Mouse (Mus musculus) adrenal gland, postnatal 10 days (tissue): ENCODE data around the gene Dhx37. TPM values are rescaled to one million over a fixed set of nuclear protein-coding genes. Genes with fewer than 3 reads are reported as not detected.

Experiments
- DNase-seq: peaks from one replicate; pipeline ENCODE4 v3.0.0; 2021; ENCODE audit warnings: mixed read lengths
- total RNA-seq, 2 experiments: library from RNA; stranded (reverse); gene quantifications; 2 replicates each; pipeline ENCODE4 v1.2.3; 2021

Gene Dhx37
- total RNA-seq, 2 experiments from 2014 or later = 11.2 to 12.2 TPM

DNA sequence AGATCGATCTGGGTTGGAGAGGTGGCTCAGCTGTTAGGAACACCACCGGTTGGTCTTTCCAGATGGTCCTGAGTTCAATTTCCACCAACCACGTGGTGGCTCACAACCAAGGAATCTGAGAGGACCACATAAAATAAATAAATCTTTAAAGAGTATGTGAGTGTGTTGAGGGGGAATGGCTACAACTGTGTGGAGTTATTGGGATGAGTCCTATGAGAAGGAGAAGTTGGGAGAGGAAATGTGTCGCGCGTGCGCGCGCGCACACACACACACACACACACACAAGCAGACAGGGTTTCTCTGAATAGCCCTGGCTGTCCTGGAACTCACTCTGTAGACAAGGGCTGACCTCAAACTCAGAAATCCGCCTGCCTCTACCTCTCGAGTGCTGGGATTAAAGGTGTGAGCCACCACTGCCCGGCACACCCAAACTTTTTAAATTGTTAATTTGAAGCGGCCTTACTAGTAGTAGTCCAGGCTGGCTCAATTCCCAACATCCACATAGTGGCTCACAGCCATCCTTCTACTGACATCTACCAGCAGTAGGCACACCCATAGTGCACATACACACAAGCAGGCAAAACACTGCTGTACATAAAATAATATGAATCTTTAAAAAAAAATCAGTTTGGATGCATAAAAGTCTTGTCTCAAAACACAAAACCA, 25.9 kb downstream of the Dhx37 start:
- no peak for DNase-seq

DNA sequence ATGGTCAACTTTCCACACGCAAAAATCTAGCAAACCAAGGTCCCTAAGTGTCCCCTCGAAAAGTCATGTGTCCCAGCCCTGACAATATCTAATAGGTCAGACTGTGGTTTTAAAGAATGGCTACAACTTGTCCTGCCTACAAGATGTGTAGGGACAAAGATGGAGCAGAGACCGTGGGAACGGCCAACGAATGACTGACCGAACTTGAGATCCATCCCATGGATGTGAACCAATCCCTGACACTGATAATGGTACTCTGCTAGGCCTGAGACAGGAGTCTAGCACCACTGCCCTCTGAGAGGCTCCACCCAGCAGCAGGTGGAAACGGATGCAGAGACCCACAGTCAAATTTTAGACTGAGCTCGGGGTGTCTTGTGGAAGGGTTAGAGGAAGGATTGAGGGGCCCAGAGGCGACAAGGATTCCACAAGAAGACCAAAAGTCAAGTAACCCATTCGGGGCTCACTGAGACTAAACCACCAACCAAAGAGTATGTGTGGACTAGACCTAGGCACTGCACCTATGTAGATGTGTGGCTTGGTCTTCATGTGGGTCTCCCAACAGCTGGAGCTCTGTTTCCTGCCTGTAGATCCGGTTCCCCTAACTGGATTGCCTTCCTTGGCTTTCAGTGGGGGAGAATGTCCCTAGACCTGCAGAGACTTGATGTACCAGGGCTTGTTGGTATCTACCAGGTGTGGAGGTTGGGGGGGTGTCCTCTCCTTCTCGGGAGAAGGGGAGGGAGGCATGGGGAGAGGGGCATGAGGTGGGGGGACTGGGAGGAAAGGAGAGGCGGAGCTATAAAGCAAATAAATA, 26.7 kb downstream of the Dhx37 start:
- no peak for DNase-seq

GRCm38 (mm10) chr5:125406322-125407016, 27.5 kb downstream of the Dhx37 start:
- peak; percentile 65 for DNase-seq

DNA sequence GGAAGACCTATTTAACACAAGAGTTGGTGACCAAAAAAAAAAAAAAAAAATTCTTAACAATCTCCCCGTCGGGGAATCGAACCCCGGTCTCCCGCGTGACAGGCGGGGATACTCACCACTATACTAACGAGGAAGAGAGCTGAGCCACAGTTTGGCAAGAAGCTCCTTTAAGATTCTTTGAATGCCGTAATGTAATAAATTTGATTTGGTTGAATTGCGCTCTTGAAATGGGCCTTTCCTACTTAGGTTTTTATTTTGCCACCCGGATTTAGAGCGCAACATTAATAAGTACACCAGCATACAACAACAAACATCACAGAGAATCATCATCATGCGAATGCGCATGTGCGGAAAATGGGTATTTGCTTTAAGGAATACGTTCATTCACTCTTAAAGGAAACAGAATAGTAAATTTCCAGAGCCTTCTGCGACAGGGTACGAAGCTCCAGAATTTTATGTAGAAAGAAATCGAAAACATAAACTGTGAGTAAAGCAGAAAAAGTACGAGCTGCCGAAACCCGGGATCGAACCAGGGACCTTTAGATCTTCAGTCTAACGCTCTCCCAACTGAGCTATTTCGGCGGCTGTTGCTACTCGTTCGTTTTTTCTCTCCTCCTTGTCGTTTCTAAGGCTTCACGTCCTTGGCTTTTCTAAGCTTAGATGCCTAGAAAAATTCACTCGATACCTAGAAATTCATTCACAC, 28.2 kb downstream of the Dhx37 start:
- peak; percentile 90 for DNase-seq

GRCm38 (mm10) chr5:125404903-125405545, 28.9 kb downstream of the Dhx37 start:
- peak; percentile 60 for DNase-seq

- no peak for DNase-seq
Measured at GRCm38 (mm10) chr5:125404536-125404902, 29.4 kb downstream of the Dhx37 start.

DNA sequence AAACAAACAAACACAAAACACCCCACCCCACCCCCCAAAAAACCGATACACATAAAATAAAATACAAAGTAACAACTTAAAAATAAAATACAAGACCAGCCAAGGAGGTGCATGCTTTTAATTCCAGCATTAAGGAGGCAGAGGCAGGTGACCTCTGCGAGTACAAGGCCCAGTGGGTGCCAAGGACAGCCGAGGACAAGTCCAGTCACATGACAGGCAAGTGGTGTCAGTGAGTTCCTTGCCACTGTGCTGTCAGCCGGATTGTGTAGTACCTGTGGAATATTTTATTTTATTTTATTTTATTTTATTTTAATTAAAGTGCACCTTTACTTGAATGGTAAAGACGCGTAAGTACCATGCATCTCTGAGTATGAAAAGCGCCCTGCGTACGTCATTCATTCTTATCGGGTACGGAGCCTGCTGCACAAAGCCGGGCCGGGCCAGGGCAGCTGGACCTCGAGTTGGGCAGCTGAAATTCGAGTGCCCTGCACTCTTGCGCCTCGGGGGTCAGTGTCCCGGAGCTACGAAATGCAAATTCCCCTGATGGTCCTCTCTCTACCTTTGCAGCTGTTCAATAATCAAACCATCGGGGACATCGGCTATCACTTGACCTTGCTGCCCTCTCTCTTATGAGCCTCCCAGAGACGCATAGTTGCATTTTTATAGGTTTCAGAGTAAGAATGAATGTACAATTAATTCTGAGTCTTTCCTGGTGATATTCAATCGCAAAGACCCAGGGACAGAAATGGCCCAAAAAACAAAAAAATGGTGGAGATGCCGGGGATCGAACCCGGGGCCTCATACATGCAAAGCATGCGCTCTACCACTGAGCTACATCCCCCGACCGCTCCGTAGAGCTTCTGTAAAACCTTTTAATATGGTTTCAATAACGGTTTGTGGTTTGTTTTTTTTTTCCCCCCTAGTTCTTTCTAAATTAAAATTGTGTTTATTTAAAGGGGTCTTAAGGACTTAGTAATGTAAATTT, 30.1 kb downstream of the Dhx37 start:
- peak; percentile 83 for DNase-seq

DNA sequence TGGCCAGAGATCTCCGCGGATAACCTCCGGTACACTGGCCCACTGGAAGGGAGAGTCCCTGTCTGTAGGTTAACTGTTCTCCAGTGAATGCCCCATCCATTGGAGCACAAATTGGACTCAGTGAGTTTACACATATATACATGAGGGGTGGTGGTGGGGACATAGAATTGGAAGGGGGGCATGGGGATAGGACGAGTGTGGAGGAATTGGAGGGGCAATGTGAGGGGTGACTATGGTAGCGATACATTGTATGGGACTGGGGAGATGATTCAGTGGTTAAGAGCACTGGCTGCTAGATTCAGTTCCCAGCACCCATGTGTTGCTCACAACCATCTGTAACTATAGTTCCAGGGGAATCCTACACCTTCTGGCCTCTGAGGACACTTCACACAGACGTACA, 30.9 kb downstream of the Dhx37 start:
- no peak for DNase-seq

DNA sequence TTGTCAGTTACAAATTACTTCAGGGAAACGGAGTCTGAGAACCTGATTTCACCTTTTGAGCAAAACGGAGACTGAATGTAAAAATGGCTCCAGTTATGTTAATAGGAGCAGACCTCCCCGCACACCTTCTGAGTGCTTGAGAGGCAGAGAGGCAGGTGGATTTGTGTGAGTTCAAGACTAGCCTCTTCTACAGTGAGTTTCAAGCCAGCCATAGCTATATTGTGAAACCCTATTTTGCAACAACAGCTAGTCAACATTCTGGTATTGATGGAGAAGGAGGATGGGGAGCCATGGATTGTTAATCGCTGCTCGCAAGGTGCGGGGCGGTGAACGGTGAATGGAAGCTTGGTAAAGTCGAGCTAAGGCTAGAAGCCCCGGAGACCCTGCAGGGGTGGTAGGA, 31.4 kb downstream of the Dhx37 start:
- DNase-seq = no peak

GRCm38 (mm10) chr5:125400903-125401302, 33.0 kb downstream of the Dhx37 start:
- no peak for DNase-seq

DNA sequence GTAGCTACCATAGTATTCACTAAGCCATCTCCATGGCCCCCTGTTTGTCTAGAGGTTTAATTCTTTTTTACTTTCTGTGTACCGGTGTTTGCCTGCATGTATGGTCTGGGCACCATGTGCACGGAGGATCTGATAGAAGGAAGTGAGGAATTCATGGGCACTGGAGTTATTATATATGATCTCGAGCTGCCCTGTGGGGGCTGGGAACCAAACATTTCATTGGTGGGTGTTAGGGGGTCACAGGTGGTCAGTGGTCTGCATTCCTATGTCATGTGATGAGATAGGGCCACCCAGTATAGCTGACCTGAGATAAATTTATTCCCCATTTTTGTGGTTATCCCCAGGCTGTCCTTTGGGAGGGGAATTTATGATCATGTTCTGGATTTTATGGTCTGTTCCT, 38.9 kb downstream of the Dhx37 start:
- DNase-seq = no peak

DNA sequence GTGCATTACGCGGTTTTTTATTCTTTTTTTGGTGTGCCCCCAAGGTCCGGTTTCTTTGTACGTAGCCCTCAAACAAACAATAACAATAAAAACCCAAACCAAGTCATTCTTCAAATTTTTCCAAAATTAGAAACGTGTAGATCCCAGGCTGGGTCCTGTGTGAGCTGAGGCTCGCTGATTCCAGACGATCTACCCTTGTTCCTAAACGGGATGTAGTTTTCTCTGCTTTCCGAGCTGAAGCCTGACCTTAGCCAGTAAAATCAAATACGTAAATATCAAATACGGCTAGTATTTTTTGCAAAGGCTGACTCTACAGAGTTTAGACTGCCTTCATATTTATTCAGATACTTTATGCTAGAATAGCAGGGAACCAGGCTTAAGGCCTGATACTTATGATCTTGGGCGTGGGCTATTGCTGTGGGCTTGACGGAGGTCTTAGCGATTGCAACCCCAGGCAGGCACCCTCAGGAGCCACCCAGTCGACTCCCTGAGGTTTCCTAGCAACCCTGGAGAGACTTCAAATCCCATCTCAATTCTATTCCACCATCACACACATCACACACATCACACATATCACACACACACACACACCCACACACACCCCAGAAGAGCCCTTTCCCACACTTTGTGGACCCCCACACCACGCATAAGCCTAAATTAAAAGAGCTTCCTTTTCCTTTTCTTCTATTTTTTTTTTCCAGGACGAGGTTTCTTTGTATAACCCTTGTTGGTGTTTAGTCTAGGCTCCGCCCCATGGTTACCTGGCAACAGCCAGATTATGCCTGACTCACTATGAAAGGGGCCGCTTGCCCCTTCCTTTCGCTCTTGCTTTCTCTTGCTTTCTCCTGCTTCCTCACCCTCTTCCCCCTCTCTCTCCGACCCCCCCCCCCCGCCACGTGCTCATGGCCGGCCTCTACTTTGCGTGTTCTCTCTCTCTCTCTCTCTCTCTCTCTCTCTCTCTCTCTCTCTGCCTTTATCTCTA, 40.0 kb downstream of the Dhx37 start:
- peak; percentile 87 for DNase-seq

DNA sequence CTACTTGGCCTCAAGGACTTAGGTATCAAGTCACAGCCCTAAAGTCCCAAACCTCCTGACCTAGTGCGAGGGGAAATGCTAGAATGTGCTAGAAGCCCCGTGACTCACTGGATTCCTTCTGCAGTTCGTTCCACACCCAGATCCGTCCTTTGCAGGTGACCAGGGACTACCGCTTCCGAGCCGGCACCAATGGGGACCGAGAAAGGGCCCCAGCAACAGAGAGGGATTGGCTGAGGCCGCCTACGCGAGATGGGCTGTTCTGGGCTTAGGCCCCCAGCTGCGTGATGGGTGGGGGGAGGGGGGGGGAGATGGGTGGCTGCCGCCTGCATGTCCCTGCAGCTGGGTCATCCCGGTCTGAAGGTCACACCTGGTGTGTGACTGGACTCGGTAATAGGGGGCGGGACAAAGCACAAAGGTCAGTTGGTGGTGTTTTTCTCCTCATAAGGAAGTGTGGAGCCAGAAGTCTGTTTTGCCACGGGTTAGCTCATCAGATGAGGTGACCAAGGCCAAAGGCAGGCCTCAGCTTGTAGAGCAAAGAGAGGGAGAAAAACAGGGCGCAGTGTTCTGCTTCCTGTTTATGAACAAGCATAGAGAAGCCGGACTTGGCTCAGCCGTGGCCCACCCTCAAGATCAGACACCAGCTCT, 40.8 kb downstream of the Dhx37 start:
- peak; percentile 98 for DNase-seq

GRCm38 (mm10) chr5:125392618-125392976, 41.3 kb downstream of the Dhx37 start:
- no peak for DNase-seq

DNA sequence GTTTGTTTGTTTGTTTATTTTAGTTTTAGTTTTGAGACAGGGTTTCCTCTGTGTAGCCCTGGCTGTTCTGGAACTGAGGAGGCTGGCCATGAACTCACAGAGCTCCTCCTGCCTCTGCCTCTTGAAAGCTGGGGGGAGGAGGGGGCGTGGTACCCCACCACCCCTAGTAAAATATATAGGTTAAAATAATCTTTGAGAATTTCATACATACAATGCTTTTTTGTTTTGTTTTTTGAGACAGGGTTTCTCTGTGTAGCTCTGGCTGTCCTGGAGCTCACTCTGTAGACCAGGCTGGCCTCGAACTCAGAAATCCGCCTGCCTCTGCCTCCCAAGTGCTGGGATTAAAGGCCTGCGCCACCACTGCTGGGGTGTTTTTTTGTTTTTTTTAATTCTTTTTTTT, 41.7 kb downstream of the Dhx37 start:
- peak; percentile 19 for DNase-seq

GRCm38 (mm10) chr5:125391609-125392008, 42.3 kb downstream of the Dhx37 start:
- DNase-seq = peak; percentile 85

GRCm38 (mm10) chr5:125390906-125391477, 42.9 kb downstream of the Dhx37 start:
- no peak for DNase-seq

GRCm38 (mm10) chr5:125389579-125390441, 44.1 kb downstream of the Dhx37 start, which contains the start of gene Ubc:
TSS of gene Ubc (minus strand) at chr5:125390202.
- DNase-seq = peak; percentile 94
